Mouse (Mus musculus) brain, embryonic 14.5 days (tissue): ENCODE measurements at regions not wholly inside any gene's neighbourhood (a gene's known extent, or its start where the extent isn't known, plus 50 kb on each side); places are given as distances from the start of the nearest gene placed in this dataset.

Experiments
- DNase-seq: peaks from one replicate; pipeline ENCODE4 v3.0.0-alpha.2; 2011; ENCODE audit warnings: low read depth
- CTCF ChIP-seq: fragments of 200-500 bp; IDR thresholded peaks from 2 replicates; pipeline ENCODE4 v1.5.1; 2012; ENCODE audit warnings: inconsistent platforms, mild to moderate bottlenecking, moderate library complexity, borderline replicate concordance; ENCODE audit not compliant: insufficient read depth, insufficient read length; ENCODE audit errors: extremely low read depth
- POLR2A ChIP-seq: fragments of 200-500 bp; IDR thresholded peaks from 2 replicates; pipeline ENCODE4 v1.6.1; 2012; ENCODE audit warnings: mild to moderate bottlenecking, inconsistent platforms, borderline replicate concordance; ENCODE audit not compliant: poor library complexity, insufficient read depth, insufficient read length, severe bottlenecking; ENCODE audit errors: extremely low read depth

DNA sequence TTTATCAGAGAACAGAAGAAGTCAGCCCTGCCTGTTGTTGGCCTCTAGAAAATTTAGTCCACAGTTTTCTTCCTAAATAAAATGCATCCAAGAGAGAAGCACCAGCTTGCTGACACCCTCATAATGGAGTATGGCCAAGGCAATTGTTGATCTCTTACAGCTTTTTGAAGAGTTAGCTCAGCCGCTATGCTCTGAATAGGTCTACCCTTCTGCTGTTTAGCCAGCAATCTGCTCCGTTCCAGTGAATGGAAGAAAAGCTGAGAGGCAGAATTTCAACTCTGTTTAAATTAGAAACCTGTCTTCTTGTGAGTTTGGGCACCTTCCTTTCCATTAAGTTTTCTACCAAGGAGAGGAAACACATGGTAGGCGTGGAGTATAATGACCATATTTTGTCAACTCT is 290.8 kb downstream of the Rnf144b start:
- DNase-seq, result peak; percentile 87

DNA sequence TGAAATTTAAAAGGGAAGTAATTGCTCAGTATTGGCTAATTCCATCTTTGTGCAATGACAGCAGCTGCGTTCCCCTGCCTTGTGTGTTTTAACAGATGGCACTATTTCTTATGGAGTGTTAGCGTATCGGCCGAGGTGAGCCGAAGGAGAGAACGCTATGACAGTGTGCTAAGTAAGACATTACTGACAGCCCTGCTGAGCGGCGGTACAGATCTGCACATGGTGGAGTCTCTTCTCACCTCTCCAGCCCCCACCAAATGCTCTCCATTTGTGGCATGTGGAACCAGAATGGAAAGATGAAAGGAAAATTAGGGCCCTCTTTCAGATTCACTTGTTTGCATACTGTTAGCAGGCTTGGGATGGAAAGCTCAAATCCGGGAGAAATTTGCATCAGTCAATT is 291.5 kb downstream of the Rnf144b start:
- TF ChIP-seq CTCF (no peak), POLR2A (no peak)
- DNase-seq, result peak; percentile 93

More for the DNA sequence above, 290.8 kb downstream of the Rnf144b start:
- TF ChIP-seq CTCF (no peak), POLR2A (no peak)

DNA sequence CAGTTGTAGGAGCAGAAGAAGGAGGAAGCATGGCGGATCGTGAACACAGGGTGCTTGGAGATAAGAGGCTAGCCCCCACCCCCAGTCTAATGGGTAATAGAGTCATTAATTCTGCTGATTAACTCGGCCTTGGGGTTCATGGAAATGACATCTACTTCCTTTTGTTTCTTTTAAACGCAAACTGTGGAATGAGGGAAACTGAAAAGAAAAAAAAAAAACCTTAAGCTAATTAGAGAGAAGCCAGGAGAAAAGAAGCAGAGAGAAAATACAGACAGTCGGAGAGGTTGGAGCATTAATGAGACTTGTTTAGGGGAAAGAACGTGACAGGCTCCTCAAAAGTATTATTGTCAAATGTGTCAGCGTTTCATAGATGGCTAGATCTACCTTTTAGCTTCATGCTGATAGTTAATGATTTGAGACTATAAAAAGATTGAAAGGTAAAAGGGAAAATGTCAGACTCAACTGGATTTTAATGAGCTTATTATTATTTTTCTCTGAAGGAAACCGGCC is 307.5 kb downstream of the Rnf144b start:
- TF ChIP-seq CTCF, result no peak
- TF ChIP-seq POLR2A, result no peak
- DNase-seq, result peak; percentile 86

DNA sequence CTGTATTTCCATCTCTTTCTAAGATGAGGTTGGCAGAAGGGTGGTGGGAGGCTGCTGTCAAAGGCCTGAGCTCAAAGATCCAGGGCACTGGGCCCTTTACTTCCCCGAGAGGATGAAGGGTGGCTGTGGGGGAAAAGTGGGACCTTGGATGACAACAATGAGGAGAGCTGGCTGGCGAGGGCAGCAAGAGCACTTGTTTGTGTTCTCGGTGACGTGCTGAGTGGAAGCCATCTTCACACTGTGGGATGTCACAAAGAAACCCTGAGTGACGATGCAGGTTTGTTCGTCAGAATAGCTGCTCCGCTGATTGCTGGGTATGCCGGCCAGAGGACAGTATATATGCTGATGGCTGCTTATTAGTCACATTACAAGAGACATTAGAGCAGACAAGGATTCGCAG is 308.0 kb downstream of the Rnf144b start:
- DNase-seq, result no peak
- no peak for TF ChIP-seq POLR2A
- TF ChIP-seq CTCF, result no peak

DNA sequence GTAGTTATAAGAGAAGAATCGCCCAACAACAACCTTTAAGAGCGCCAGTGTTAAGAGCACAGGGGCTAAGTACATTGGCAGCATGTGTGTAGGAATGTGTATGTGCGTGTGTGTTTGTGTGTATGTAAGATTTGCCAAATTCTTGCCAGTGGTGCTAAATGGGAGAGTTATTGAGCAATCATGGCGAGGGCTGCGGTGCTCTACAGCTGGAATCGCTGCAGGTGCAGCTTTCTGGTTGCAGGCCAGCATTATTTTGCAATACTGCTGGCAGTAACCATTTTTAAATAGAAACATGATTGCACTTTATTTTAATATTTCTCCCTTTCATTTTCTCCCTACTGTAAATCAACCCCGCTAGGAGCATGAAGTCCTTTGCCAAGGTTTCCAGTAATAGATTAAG is 313.2 kb downstream of the Rnf144b start:
- no peak for DNase-seq
- TF ChIP-seq CTCF (no peak), POLR2A (no peak)

DNA sequence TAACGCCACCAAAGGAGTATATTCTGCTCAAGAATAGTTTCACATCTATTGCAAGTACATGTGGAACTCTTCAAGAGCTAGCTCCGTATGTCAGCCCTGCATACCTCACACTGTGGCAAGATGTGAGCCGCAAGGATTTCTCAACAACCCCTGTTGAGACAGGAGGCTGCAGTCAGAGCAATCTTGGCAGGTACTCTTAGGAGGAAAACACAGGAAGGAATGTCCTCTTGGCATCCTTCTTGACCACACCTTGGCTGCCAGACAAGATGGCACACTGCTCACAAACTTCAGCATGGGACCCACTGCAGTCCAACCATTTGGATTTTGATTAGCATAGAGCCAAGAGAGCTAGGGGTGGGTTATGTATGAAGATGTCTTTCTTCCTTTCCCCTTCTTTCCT is 322.4 kb downstream of the Rnf144b start:
- TF ChIP-seq POLR2A, result no peak
- no peak for TF ChIP-seq CTCF
- DNase-seq, result no peak

DNA sequence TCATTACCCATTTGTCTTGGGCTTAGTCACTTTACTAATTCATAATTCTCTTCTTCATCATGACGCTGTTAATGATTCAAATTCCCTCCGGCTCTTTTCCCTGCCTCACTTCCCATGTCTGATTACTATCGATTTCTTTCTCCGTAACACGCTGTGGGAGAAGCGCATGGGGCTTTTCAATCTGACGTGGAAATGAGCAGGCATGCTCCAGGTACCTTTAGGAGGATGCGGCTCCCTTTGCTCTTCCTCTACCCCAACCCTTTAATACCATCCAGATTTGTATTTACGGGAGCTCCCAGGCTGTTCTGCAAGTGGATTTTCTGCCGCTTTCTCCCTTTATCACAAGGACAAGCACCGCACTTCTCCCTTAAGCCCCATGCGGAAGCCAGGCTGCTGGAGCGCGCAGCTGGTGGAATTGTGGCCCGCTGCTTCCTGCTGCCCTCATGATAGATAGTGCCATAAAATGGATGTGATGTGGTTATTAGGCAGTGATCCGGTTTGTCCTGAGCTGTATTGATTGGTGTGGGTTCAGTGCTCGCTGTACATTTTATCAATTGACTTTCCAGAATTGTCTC is 329.8 kb downstream of the Rnf144b start:
- DNase-seq, result peak; percentile 40

DNA sequence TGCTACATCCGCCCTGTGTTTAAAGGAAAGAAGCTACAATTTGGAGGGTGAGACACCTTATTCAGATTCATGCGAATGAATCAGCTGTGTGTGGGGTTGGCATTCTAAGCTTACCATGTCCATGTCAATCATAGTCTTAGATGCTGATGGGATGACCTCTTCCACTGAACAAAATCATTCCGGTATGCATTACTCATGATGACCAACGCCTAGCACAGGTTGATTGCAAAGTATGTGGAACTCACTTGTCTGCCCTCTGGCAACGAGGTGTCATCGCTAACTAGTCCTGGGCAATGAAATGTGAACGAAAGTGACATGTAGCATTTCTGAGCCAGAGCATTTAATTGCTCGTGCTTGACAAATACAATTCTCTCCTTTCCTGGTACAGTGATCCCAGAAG is 339.7 kb downstream of the Rnf144b start:
- DNase-seq, result peak; percentile 40
- TF ChIP-seq CTCF, result no peak
- no peak for TF ChIP-seq POLR2A

More for the DNA sequence above, 329.8 kb downstream of the Rnf144b start:
- TF ChIP-seq CTCF, result no peak
- no peak for TF ChIP-seq POLR2A

DNA sequence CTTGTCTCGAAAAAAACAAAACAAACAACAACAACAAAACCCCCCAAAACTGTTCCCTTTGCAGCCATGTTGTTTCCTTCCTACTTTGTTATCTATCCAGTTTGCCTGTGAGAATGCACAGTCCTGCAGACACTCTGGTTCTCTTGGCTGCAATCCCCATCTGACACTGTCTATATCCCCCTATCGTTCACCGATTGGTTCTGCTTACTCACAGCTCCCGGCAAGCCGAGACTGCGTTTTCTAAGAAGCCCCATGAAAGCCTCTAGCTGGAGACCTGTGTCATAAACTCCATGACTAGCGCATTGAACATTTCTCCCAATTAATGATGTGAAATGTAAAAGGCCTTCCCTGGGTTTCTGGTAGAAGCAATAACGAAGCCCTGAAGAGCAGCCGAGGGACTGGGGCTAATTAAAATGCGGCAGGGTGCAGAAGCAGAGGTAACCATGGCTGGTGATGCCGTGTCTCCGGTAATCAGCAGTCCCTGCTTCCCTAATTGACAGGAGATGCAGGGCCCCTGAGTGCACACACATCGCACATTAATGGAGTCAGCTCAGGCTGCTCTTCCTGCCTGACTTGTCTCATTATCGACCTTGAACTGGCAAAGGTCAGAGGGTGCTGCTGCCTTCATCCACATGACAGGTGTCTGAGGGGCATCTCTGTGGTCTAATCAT is 349.2 kb downstream of the Rnf144b start:
- no peak for TF ChIP-seq POLR2A
- TF ChIP-seq CTCF, result no peak
- DNase-seq, result peak; percentile 88

DNA sequence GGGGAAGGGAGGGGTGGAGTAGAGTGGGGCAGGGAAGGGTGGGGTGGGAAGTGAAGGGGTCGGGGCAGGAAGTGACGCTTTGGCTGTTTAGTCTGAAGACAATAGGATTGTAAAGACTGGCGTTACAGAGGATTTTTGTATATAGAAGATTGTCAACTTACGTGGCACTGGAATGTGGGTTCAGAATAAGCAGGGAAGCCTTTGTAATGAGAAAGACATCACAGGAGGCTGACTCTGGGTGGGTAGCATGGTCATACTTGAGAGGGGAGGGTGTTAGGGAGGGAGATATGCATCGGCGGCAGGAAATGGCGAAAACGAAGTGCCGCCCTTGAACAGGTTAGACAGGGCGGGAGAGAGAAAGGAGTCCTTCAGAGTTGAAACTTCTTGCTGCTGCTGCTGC is 357.7 kb downstream of the Rnf144b start:
- DNase-seq, result no peak
- no peak for TF ChIP-seq CTCF
- no peak for TF ChIP-seq POLR2A

DNA sequence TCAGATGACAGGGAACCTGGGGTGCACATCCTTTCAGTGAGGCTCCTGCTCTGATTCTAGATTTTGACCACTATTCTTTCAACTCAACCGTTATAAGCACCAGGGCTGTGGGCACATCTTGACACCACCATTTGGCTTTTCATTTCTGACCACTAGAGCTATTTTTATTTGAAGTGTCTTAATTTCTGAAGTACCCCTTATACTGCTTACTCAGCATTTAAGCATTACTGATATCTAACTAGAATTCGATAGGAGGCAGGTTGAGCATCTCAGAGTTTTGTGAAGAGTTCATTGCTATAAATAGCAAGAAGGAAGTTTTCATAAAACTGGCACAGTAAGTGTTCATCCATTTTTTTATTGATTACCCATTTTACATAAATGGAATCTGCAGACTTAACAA is 362.4 kb downstream of the Rnf144b start:
- no peak for DNase-seq

DNA sequence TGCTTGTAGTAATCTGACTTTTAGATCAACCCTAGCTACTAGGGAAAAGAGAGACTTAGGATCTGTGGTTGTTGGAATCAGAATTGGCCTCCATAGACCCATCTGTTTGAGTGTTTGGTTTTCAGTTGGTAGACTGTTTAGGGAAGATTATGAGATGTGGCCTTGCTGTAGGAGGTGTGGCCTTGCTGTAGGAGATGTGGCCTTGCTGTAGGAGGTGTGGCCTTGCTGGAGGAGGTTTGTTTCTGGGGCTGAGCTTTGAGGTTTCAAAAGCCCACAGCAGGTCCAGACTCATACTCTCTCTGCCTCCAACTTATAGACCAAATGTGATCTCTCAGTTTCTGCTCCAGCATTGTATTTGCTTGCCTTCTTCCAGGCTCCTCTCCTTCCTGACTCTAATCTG is 363.7 kb downstream of the Rnf144b start:
- no peak for DNase-seq
- TF ChIP-seq POLR2A (no peak), CTCF (no peak)

More for the DNA sequence above, 362.4 kb downstream of the Rnf144b start:
- TF ChIP-seq CTCF (no peak), POLR2A (no peak)

DNA sequence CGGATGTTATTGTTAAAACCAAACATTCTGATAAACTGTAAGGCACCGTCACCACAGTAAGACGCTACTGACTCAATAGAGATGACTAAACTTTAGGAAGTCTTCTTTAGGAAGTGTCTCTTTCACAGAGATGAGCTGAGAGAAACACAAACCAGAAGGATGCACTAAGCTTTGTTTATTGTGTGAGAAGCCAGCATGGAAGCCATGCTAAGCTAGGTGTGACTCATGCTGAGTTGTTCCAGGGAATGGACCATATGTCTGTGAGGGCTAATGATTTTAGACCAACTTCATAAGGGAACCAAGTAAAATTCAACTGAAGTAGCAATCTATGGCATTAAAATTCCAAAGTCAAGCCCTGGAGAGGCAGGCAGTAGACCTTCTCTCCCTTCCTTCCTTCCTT is 364.2 kb downstream of the Rnf144b start:
- no peak for DNase-seq
- TF ChIP-seq CTCF (no peak), POLR2A (no peak)
